ENCODE assay signal across 26 mouse cellular contexts in the genomic region with DNA sequence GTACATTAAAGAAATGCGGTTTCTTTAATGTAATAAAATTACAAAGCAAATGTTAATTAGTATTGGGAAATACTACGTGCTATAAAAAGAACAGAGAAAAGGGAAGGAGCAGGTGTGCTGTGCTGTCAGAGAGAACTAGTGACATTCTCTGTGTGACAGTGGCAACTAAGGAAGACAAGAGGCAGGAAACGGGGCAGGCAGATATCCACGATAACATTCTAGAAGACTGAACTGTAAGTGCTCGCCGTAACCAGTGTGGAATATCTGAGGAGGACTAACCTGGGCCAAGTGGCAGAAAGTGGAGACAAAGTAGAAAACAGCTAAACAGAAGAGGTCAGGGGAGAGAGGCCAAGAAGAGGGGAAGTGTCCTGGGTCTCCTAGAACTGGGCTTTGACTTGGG. TPM values are rescaled to one million over a fixed set of nuclear protein-coding genes. Genes with fewer than 3 reads are reported as not detected.
DNase-seq lines count a peak whose midpoint lies in the region; ATAC-seq lines count a peak whose summit lies in the region.
"Had no signal": no experiment of that assay in that cellular context is flagged by ENCODE, and none has a peak within 500 bp of the region (broad histone marks: within the 10 kb centered on the region; RNA-seq: fewer than 3 reads in every experiment).

No protein-coding gene starts in this region.

- peak; percentile 91 for ATAC-seq in inflammation-experienced regulatory T-cells, adult 6 months
- ATAC-seq: hindbrain, postnatal 0 days; Patski had no signal

- peak; percentile 72 for DNase-seq in CD4-positive helper T cell, adult 2 months (ENCODE audit: low read depth, low spot score)
- peak; percentile 39 for DNase-seq in MEL-GATA-1-ER (ENCODE audit: extremely low read depth, low read depth)
- peak; percentile 74 for DNase-seq in naive thymus-derived CD4-positive, alpha-beta T cell, adult 2 months (ENCODE audit: low read depth)
- DNase-seq in embryo, embryonic 10 days (ENCODE audit: low spot score), result no peak
- no peak for DNase-seq in spleen, postnatal 14 days (ENCODE audit: low spot score in 2 of 2)
- no peak for DNase-seq in gastrocnemius, adult 18-20 months (ENCODE audit: low spot score)
- no peak for DNase-seq in right cerebral cortex, postnatal 4 days
- DNase-seq: cerebellum, adult 2 months; embryo, embryonic 11 days; gastrocnemius, postnatal 25 days; heart, postnatal 36 days; kidney, adult 9 months; kidney, postnatal 4 days had no signal

RNA-seq across cellular contexts. Expression of a gene that starts 5.8 kb away (rescaled TPM):
- polyA plus RNA-seq in inflammation-experienced regulatory T-cells, adult 6 months (2017; shearing (Covaris generic)), result 100 to 1,000 TPM; 134 to 138 (median 138) TPM
- under 1 TPM; 0.18 to 0.43 TPM for total RNA-seq in gastrocnemius, adult 18-20 months (2021)
- polyA plus RNA-seq: Patski had no signal

RNA-seq across cellular contexts. Expression of a gene that starts 51.3 kb away (rescaled TPM):
- not detected for polyA plus RNA-seq in inflammation-experienced regulatory T-cells, adult 6 months (2017; shearing (Covaris generic))
- total RNA-seq in gastrocnemius, adult 18-20 months (2021), result not detected
- total RNA-seq: adrenal gland, adult 18-20 months; gastrocnemius, postnatal 25 days; heart, postnatal 36 days; hindbrain, postnatal 0 days; midbrain, postnatal 0 days had no signal
- polyA plus RNA-seq: brain, embryonic 14.5 days; C2C12; cerebellum, adult 2 months; heart, embryonic 11.5 days; hindbrain, postnatal 0 days; limb, embryonic 10.5 days; lung, embryonic 15.5 days; midbrain, postnatal 0 days; neural tube, embryonic 15.5 days; Patski; stomach, embryonic 15.5 days; urinary bladder, adult 2 months had no signal

Comparison
In these comparisons a context has a peak if more than half of its experiments do, and no peak if none do; other contexts are left out.
1. DNase-seq: peak in CD4-positive helper T cell, adult 2 months (single experiment), MEL-GATA-1-ER (single experiment) and naive thymus-derived CD4-positive, alpha-beta T cell, adult 2 months (single experiment); none in embryo, embryonic 10 days (single experiment), spleen, postnatal 14 days (0 of 2), gastrocnemius, adult 18-20 months (single experiment) and right cerebral cortex, postnatal 4 days (single experiment).